Mouse (Mus musculus) olfactory bulb, adult 2 months (tissue): ENCODE measurements around the gene Frmd5. TPM values are rescaled to one million over a fixed set of nuclear protein-coding genes. Genes with fewer than 3 reads are reported as not detected.
A peak's percentile ranks its signal among the peaks of the same experiment; 100 is the strongest.
"Not testable (repeated sequence)": the region's sequence is repeated elsewhere in the genome, so short reads cannot be mapped to it uniquely, and the experiment has no call there.

Experiments used
- H3K27ac ChIP-seq: fragments of 200-500 bp; 2 replicates; pipeline ENCODE4 v1.5.1; 2012; ENCODE audit warnings: low read depth, low read length; ENCODE audit not compliant: insufficient read depth
- H3K4me1 ChIP-seq: fragments of 200-500 bp; 2 replicates; pipeline ENCODE4 v1.6.1; 2012; ENCODE audit warnings: low read length; ENCODE audit not compliant: control insufficient read depth, insufficient read depth
- H3K4me3 ChIP-seq: fragments of 200-500 bp; 2 replicates; pipeline ENCODE4 v1.5.1; 2012; ENCODE audit warnings: mild to moderate bottlenecking, low read depth, low read length, moderate library complexity; ENCODE audit not compliant: insufficient read depth
- CTCF ChIP-seq: fragments of 200-500 bp; IDR thresholded peaks from 2 replicates; pipeline ENCODE4 v1.5.1; 2012; ENCODE audit warnings: low read depth, mild to moderate bottlenecking, low read length, moderate library complexity; ENCODE audit not compliant: insufficient read depth
- POLR2A ChIP-seq: fragments of 200-500 bp; IDR thresholded peaks from 2 replicates; pipeline ENCODE4 v1.6.1; 2012; ENCODE audit warnings: mild to moderate bottlenecking, low read depth, low read length, moderate library complexity; ENCODE audit not compliant: insufficient read depth
- WGBS: fragments of 180-500 bp; shearing (Covaris S2); methylation state at CpG from one replicate; pipeline ENCODE4 v1.1.7; 2018; 5-methylcytosine and 5-hydroxymethylcytosine counted together
- polyA plus RNA-seq: library from polyadenylated mRNA; stranded (reverse); fragments of >200 nt; gene quantifications from 2 replicates; pipeline ENCODE4 v1.2.4, GENCODE M21; 2012; ENCODE audit warnings: low replicate concordance; ENCODE audit not compliant: missing spikeins, insufficient read depth, insufficient read length

The Frmd5 gene
- polyA plus RNA-seq, 1 experiment: not detected

GRCm38 (mm10) chr2:121826189-121826588 lies 19.3 kb upstream of the Frmd5 start:
- TF ChIP-seq CTCF (no peak), POLR2A (no peak)
- WGBS: 49% methylated on average over 2 of the region's 2 CpGs
- H3K4me3 ChIP-seq: no peak overlapping the region
- no peaks in the 10 kb centered on the region for H3K4me1 ChIP-seq
- H3K27ac ChIP-seq: no peak overlapping the region

- no peaks in the 10 kb centered on the region for H3K4me1 ChIP-seq
- H3K27ac ChIP-seq: no peak overlapping the region
- no peak for TF ChIP-seq CTCF
- TF ChIP-seq POLR2A: no peak
- 75% methylated on average over 5 of the region's 5 CpGs for WGBS
- no peak overlapping the region for H3K4me3 ChIP-seq
Measured at GRCm38 (mm10) chr2:121824653-121825052, 17.8 kb upstream of the Frmd5 start.

GRCm38 (mm10) chr2:121821787-121822186 lies 14.9 kb upstream of the Frmd5 start:
- H3K4me3 ChIP-seq: no peak overlapping the region
- TF ChIP-seq POLR2A (no peak), CTCF (no peak)
- 89% methylated on average over 7 of the region's 7 CpGs for WGBS
- H3K4me1 ChIP-seq: no peaks in the 10 kb centered on the region
- H3K27ac ChIP-seq: no peak overlapping the region

GRCm38 (mm10) chr2:121810876-121811275 lies 4.0 kb upstream of the Frmd5 start:
- not testable (repeated sequence) for H3K4me3 ChIP-seq, H3K4me1 ChIP-seq, H3K27ac ChIP-seq
- WGBS: 91% methylated on average over 6 of the region's 6 CpGs

DNA sequence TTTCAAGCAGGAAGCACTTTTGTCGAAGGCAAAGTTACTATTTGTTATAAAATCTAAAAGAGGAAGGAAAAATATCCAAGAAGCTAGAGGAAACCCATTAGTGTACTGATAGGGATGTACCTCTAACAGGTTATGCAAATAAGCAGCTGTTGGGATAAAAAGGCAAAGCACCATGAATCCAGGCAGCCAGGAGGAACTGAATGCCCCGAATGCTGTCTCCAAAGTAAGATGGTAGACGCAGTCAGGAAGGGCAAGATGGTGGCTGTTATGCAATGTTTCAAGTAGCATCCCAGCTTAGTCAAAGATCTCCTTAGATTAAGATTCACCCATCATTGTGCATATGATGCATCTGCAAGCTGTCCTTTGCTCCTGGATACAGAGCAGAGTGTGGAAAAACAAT lies 2.2 kb upstream of the Frmd5 start:
- Histone ChIP-seq H3K4me1 (0 out of 2 replicates have a peak, but pooled peaks cover 2% of the 10 kb centered on the region), H3K27ac (no peak overlapping the region), H3K4me3 (no peak overlapping the region)
- TF ChIP-seq CTCF (no peak), POLR2A (no peak)
- WGBS: 86% methylated on average over 3 of the region's 3 CpGs

- H3K27ac ChIP-seq: no peak overlapping the region
- TF ChIP-seq CTCF: no peak
- no peak for TF ChIP-seq POLR2A
- H3K4me3 ChIP-seq: peak overlapping the region; percentile 94
- under 1% methylated on average over 90 of the region's 90 CpGs for WGBS
- H3K4me1 ChIP-seq: 0 out of 2 replicates have a peak, but pooled peaks cover 2% of the 10 kb centered on the region
Measured at GRCm38 (mm10) chr2:121806171-121806943, 530 bp downstream of the Frmd5 start.

DNA sequence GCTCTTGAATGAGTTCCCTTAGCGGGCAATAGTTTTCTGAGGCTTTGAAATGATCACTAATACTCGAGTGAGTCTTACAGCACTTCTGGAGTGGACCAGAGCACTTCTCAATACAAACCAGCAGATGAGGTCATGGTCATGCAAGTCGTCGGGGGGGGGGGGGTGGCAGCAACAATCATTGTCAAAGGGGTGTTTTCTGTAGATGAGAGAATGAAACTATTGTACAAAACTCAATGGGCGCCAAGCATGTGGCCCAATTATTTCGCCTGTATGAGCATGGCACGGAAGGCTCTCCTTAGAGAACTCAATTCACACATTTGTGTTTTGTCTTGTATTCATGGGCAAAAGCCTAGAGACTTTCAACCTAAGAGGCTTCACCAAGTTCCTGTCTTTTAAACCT lies 7.8 kb downstream of the Frmd5 start:
- H3K4me1 ChIP-seq: no peaks in the 10 kb centered on the region; the same call in 1 of the 2 replicates
- no peak overlapping the region for H3K27ac ChIP-seq
- WGBS: 47% methylated on average over 7 of the region's 7 CpGs
- no peak overlapping the region for H3K4me3 ChIP-seq
- TF ChIP-seq POLR2A (no peak), CTCF (no peak)

DNA sequence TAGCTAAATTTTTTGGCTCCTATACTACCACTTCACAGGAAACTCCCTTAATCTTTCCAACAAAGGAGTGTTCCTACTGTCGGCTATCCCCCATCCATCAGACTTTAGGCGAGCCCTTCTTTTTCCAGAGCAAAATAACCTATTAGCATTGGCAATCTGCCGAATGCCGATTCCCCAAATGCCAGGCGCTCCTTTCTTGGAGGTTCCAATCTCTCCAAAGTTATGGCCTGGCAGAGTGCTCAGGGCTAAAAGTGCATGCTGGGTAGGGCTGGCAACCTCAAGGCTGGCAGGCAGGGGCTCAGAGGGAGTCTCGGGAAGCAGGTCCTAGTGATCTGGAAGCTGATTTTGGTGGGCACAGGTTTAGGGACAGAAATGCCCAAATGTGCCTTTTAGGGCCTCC lies 10.9 kb downstream of the Frmd5 start:
- no peak overlapping the region for H3K4me3 ChIP-seq
- TF ChIP-seq CTCF (no peak), POLR2A (no peak)
- WGBS: 56% methylated on average over 6 of the region's 6 CpGs
- no peak overlapping the region for H3K27ac ChIP-seq
- H3K4me1 ChIP-seq: no peaks in the 10 kb centered on the region; the same call in 1 of the 2 replicates

DNA sequence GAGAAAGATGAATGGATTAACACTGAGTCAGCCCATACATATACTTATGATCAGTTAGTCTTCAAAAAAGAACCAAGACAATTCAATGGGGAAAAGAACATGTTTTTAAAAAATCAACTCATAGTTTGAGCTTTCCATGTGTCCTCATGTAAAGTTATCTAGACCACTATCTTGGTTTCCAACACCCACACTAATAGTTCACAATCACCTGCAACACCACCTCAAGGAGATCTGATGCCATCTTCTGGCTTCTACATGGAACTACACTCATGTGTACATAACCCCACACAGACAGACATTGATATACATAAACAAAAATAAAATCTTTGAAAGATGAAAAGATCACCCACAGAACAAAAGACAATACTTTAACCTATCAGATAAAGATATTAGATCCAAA lies 17.1 kb downstream of the Frmd5 start:
- Histone ChIP-seq H3K27ac (no peak overlapping the region), H3K4me1 (no peaks in the 10 kb centered on the region), H3K4me3 (no peak overlapping the region)
- TF ChIP-seq POLR2A: no peak
- TF ChIP-seq CTCF: no peak
